Mouse (Mus musculus) ovary, postnatal 14 days (tissue): ENCODE data around the gene Hgd.
A peak's percentile ranks its signal among the peaks of the same experiment; 100 is the strongest.
"Not testable (repeated sequence)": the region's sequence is repeated elsewhere in the genome, so short reads cannot be mapped to it uniquely, and the experiment has no call there.

Source experiments
- DNase-seq: peaks from one replicate; pipeline ENCODE4 v3.0.0; 2022; ENCODE audit warnings: low spot score

Gene Hgd

DNA sequence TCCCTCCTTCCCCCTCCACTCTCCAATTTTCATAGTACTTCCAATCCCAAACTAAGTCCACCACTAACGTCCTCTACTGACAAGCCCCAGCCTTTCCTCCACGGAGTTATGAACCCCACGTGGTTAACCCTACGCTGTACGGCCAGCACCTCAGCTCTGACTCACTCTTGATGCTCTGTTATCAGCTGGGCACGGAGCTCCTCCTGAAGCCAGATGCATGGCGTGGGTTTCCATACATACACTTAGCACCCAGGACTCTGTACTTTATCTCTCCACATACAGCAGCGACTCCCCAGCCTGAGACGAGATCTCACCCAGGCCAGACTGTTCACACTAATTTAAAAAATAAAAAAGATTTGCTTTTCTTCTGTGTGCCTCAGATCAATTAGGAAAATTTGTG lies 54.6 kb downstream of the Hgd start:
- no peak for DNase-seq

DNA sequence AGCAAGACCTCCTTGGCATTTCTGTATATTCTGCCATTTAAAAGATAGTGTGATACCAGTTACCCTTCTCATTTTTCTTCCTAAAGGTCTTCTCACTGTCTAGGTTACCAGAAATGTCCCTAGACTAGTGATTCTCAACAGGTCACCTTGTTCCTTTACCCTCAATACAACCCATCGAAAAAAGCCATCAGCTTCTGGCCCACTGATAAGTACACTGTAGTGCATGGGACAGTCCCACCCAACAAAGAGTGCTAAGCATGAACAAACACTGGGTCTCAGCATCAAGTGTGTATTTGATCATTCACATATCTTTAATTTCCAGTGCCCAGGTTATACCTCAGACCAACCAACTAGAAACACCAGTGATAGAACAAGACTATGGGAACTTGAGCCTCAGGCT lies 55.1 kb downstream of the Hgd start:
- DNase-seq = no peak

DNA sequence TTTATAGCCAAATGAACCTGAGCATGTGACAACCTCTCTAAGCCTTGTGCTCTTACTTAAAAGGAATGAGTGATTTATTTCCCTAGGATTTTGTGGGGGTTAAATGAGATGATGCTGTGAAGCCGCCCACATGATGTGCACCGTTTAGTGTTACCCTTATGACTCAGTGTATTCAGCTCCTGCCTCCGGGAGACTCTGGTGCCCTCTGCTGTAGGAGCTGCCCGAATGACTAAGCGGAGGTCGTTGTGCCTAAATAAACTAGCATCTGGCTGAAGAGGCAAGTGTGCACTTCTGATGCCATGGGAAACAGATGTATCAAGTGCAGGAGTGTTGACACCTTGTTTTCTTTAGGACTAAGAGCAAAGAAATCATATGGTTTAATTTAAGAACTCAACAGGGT lies 56.2 kb downstream of the Hgd start:
- DNase-seq = no peak

DNA sequence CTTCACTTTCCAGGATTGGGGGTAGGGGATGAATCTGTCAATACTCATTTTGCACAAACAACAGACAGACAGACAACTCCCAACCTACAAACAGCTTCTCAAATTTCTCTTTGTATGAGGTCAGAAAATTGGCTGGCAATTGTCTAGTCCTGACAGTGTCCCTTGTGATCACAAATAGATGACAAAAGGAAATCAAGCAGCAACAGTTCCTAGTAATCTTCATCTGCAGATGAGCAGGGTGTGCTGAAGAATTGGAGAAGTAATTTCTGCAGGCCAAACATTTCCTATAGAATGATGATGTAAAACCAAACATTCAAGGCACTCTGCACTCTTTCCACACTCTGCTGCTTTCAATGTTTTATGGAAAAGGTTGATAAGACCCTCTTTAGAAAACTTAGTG lies 57.8 kb downstream of the Hgd start:
- no peak for DNase-seq

DNA sequence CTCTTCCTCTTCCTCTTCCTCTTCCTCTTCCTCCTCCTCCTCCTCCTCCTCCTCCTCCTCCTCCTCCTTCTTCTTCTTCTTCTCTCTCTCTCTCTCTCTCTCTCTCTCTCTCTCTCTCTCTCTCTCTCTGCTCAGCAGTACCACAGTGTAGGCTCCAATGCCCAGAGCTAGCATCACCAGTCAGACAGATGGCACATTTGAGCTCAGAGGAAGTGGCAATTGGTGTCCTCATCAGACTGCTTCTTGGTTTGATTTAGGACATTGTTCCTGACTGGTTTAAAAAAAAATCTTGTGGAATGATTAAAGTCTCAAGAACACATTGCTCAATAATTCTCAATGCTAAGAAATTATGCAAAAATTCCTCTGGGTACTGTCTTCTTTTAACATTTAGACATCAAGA lies 60.6 kb downstream of the Hgd start:
- DNase-seq = not testable (repeated sequence)

DNA sequence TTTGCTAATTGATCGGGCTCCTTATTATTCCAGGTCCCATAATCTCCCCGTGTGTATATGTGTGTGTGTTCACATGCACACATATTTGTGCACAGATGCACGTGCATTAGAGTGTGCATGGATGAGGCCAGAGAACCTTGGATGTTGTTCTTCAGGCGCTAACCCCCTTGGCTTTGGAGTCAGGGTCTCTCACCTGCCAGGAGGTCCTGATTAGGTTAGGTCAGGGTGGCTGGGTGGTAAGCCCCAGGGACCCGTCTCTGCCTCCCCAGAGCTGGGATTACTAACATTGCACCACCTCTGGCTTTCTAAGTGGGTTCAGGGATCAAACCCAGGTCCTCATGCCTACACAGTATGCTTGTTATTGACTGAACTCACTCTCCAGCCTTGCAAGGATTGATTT lies 64.5 kb downstream of the Hgd start:
- DNase-seq = no peak

DNA sequence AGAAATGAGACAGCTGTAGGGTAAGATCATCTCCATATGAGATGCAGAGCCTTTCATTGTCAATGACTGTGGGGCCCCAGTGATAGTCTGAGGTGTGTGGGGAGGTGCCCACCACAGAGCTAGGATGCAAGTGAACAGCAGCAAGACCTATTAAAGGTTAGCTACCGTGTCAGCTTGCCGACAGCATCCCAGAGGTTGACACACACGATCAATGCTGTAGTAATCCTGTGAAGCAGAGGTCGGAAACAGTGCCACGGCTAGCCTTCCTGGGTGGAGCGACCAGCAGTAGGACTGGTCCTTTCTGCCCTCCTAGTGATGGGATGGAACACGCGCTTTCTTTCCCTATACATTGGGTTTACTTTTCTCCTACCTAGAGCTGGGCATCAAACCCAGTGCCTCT lies 65.3 kb downstream of the Hgd start:
- no peak for DNase-seq

DNA sequence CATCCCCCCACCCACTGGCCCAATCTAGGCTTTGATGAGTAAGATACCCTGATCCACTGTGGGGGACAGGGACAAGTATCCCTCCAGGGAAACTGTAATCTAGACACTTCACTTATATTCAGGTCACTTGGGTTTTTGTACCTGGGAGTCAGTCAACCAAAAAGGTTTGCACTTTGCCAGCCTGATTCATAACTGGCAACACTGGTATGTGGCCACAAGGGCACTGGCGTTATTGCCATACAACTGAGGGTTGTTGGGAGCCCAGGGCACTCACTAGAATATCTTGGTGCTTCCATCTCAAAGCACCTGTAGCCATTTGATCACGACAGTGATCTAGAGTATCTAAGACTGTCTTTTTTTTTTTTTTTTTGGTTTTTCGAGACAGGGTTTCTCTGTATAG lies 65.8 kb downstream of the Hgd start:
- DNase-seq = no peak

DNA sequence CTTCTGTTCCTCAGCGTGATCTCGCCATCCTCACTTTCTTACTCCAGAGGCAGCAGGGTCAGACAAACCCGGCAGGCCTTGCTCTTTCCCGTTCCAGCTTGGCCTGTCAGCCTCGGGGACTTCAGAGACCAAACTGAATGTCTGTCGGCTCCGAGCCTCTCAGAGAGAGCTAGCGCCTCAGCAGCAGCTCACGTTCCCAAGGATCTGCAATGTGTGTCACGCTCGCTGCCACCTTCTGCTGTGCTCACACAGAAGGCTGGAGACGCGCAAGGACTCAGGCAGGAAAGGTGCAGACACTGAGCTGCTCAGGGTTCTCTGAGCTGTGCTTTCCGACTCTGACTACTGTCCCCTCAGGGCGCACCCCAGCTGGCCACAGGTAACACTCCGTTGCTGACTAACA lies 67.1 kb downstream of the Hgd start:
- no peak for DNase-seq

DNA sequence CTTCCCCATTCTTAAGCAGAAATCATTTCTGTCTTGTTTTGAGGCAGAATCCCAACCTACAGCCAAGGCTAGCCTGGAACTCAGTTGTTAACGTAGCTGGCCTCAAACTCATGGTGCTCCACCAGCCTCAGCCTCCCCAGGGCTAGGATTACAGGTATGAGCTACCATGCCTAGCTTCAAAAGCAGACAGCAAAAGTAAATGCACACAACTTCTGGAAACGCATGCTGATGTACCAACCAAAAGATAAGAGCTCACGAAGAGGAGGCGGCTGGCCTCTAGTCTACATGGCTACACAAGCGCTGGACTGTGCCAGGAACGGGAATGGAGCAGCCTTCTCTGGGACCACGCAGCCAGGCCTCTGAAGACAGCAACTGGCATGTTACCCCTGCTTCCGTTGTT lies 68.0 kb downstream of the Hgd start:
- DNase-seq = no peak

DNA sequence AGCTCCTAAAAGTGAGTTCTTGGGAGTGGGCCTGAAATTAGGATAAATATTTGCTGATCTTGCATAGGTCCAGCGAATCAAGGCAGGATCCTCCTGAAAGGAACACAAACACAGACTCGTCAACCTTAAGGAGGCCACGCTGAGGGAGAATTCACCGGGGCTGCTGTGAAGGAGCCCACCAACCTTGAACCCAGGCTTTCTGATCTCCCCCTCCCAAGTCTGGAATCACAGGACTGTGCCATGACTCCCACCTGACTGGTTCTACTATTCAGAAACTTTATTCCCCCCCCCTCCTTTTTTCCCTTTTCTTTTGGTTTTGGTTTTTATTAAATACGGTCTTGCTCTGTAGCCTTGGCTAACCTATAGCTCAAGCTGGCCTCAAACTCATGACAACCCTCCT lies 69.1 kb downstream of the Hgd start:
- DNase-seq = no peak

DNA sequence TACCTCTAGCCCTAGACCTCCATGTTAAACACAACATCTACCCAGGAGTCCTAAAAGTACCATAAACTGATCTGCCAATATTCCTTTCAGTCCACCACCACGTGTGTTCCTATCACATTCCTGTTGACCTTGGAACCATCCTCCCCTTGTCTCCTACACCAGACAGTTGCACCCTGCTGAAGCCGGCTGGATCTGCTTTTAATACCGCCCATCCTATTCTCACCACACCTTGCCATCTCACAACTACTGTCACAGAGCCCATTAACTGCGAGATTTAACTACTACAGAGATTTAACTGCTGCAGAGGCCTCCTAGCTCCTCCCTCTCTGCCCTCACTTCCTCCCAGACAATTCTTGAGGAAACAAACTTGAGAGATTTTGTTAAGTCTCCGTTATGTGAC lies 71.5 kb downstream of the Hgd start:
- no peak for DNase-seq

DNA sequence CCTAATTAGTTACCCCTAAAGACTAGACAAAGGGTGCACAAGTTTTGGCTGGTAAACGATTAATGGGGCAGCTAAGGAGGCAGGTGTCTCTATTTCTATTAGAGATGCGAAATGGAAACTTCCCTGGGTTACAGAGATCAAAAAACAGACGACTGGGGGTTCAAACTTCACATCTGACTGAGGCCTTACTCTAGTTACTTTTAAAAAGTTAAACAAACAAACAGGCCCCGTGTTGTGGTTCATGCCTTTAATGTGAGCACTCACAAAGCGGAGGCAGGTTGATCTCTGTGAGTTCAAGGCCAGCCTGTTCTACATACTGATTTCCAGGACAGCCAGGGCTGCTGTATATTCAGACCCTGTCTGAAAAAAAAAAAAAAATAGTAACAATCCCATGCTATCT lies 72.7 kb downstream of the Hgd start:
- DNase-seq = no peak

DNA sequence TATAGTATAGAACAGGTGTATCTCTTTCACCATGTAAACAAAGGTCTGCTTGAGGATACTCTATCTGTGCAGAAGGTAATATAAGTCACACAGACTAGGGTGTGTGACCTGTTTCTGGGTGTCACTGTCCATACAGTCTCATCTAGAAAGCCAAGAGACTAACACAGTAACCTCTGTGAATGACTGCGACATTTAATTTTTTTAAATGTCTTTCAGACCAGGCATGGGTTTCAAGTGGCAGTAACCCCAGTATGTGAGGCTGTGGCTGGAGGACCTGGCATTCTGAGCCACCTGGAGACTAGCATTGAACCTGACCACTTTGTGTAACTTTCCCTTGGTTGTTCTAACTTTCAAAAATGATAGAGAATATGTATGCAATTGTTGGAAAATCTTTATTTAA lies 73.1 kb downstream of the Hgd start:
- DNase-seq = no peak

DNA sequence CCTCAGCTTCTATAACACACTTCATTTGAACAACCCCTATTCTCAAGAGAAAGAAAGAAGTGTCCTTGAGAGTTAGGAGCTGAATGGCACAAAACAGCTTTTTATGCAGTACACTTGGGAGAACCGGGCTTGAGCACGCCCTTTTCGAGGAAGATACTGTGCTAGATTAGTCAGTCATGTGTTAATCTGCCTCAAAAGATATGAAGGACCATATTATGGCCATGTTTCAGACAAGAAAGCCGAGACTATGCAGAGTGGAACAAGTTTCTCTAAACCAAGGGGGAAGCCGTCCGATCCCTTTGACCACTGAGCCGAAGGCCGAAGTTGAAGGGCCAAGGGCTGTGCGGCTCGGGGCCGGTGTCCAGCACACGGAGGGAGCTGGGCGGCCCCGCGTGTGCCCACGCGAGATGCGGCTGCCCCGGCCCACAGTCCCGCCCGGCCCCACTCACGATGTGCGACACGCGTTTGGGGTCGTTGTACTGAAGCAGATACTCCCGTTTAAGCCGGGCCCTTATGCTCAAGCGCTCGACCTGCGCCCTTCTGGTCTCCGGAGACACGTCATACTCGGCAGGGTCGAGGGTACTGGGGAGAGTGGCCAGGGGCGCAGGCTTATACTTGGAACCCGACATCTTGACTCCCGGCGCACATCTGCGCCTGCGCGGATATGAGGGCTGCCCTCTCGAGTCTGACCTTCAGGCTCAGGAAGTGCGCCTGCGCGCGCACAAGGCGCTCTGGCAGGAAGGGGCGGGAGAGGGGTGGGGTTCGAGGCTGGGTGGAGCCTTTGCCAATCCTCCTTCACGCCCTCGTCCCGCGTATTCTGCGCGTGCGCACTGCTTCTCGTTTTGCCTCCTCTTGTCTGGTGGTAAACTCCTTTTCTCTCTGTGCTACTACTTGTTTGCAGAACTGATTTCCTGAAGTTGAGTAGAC lies 74.0 kb downstream of the Hgd start, which contains the start of gene Ndufb4:
TSS of gene Ndufb4 (minus strand) at position 723 of the 927 bp plus-strand sequence.
- DNase-seq = peak; percentile 91

DNA sequence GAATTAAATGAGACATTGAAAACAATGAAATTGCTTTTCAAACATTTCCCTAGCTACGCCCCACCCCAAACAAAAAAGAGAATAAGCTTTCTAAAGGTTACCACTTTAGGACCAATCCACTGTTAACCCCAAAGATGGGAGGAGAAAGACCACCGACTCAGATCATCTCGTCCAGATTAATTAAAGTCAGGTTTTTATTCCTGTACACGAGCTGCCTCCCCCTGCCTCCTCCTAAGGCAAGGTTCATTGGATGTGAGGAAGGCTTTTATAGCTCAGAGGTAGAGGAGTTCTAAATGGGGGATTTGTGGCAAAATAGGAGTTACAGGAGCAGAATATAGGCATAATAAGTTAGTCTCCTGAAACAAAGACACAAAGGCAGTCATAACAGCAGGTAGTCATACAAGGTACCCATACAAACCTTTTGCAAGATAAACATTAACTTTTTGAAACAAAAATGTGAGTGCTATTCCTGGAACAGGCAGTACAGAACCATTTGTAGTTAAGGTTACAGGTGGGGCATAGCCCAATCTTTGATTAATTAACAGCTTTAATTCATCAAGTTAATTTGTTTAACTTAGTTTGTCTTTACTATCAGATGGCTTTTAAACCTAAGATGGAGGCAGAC lies 75.0 kb downstream of the Hgd start:
- no peak for DNase-seq

DNA sequence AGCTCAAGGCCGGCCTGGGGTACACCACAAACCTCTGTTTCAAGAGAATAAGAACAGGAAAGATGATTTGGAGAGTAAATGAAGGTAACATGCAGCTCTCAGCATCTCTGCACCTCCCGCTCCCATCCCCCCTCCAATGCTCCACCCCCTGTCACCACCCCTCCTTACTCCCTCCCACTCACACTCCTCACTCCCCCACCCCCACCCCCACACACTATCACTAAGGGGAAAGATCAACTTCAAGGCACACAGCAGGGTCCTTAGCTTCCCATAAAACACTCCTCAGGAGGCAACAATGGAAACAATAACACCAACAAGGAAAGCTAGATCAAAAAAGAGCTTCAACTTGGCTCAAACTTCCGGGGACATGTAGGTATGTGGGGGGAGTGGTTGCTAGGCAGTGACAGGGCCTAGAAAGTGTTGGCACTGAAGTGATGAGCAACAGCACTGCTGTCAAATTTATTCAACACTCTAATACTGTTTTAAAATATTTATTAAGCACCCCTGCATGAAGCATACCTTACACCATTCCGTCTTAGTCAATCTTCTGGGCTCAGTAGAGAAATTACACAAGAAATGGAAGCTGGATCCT lies 75.9 kb downstream of the Hgd start:
- DNase-seq = no peak

DNA sequence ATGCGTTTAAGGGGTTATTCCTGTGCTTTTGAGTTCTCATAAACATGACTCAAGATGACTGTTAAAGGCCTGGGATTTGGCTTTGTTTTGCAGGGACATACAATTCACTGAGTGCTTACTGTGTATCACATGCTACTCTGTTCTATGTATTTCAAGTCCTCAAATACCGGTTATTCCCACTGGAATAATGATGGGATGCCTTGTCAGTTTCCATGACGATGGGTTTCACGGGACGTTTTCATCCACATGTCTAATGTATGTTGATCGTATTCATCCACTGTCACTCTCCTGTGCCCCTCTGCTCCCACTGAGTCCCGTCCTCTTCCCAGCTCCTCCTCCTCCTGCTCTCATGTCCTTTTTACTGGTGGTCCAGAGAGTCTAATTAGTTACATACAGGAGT lies 76.8 kb downstream of the Hgd start:
- no peak for DNase-seq

DNA sequence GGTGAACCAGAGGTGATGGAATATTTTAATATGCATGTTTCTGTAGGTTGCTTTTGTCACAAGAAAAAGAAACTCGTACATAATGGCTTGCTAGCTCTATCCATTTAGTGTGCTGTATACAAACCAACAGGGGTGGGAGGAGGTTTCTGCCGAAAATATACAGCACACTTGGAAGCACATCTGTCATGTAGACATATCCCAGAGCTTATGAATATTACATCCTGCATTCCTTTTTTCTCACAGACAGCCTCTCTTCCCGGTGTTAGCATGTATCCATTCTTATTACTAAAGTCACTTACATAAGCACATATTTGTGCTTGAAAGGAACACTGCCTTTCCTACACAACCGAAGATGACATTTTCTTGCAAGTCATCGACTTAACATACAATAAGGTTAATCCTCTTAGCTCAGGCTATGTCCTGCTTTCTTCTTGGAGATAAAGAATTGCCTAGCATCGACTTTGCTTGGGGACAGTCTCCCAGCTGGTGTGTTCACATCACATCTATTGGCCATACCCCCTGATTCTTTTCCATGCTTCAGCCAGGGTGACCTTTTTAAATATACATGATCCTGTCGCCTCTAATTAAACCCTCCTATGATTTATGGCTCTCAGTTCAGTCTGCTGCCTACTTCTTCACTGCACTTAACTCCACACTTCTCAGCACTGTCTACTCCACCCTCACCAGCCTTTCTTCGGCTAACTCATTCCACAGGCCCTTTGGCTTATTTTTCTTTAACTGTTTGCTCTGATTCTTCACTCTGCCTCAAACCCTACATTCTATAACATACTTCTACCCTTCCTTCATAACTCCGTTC lies 83.9 kb downstream of the Hgd start:
- no peak for DNase-seq

DNA sequence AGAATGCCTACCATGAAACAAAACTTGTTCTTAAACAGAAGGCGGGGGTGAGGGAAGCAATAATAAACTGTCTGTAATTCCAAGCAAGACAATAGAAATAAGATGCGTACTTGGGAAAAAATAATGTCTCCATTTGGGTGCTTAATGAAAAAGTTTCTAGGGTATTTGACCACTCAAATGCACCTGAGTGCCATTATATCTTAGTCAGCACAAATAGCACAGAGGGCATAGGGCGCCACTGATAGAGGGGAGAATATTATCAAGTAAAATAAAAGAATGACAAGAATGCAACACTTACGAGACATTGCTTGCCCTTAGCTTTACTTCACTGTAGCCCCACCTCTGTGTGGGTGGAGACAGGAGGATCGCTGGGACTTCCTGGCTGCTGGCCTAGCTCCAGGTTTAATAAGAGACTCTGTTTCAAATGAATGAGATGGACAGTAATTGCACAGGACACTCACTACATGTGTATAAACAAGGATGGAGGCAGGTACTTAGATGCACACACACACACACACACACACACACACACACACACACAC lies 85.5 kb downstream of the Hgd start:
- no peak for DNase-seq

DNA sequence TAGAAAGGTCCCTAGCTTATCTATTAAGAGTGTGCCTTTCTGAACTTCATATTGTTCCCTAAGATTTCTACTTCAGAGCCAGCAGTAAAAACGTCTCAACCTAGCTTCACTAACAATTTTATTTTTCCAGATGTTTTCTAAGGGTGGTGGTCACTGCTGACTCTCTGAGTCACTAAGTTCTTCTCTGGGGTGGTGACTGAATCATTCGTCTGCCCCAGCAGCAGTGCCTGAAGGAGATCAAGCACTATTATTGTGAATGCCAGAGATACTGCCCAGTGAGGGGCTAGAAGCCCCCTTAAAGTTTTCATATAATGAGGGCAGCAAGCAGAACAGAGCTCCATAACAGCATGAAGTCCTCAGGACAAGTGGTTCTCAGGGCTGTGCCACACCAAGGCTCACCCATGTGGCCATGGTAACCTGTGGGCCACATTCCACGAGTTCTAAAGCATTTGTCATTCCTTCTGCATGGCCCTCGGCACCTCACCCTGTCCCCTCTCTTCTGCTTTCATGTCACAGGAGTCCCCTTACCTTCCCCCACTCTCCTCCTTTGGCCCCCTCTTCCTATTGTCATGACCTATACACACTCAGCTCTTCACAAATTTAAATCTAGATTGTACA lies 90.8 kb downstream of the Hgd start:
- no peak for DNase-seq

DNA sequence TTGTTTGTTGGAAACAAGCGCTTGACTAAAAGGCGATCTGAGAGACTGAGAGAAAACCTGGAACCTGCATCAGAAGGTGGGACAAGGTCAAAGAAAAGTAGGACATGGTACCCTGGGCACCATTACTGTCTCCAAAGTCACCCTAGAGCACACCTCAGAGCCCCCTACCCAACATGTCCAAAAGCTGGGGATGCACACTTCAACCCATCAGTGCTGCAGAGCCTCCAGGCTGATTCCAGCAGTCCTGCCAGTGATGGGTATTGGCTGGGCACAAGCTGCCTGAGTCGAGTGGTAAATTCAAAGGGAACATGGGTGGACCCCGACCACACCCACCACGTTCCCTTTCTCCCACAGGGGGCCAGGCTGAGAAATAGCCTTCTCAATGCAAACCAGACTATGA lies 95.4 kb downstream of the Hgd start:
- no peak for DNase-seq
